Mouse (Mus musculus): ENCODE measurements around the gene Ifnk. TPM values are rescaled to one million over a fixed set of nuclear protein-coding genes. Genes with fewer than 3 reads are reported as not detected.
A peak's percentile ranks its signal among the peaks of the same experiment; 100 is the strongest.

Ifnk gene
- polyA plus RNA-seq, 1 experiment = not detected

DNA sequence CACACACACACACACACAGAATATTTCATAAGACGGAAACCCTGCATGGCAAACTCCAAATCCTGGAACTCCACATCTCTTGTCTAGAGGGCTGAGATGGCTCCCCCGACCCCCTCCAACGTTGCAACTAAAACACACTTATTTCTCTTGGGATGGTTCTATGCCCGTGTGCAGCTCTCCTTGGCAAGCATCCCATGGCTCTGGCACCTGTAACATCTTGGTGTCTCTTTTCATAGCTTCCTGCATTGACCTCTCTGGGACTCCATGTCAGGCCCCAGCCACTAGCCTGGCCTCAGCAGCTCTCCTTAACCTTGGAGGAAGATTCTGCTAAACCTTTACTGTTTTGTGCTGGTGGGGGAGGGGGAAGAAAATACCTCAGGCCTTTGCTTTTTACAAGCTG, 16.1 kb upstream of the Ifnk start:
- no peaks in the 10 kb centered on the region for H3K36me3 ChIP-seq (replicated peaks; ENCODE audit: low read length)
- no peak overlapping the region for H3K4me3 ChIP-seq (replicated peaks)
- peaks cover 13% of the 10 kb centered on the region for H3K4me1 ChIP-seq
- H3K27me3 ChIP-seq (replicated peaks) = no peaks in the 10 kb centered on the region
- TF ChIP-seq GATA1 (IDR thresholded peaks at IDR 0.05; ENCODE audit: borderline replicate concordance, low read length) (no peak), FLI1 (IDR thresholded peaks at IDR 0.05; ENCODE audit: low read length) (no peak)
- peaks cover 10% of the 10 kb centered on the region; the same call in 1 of the 2 replicates for H3K9me3 ChIP-seq

DNA sequence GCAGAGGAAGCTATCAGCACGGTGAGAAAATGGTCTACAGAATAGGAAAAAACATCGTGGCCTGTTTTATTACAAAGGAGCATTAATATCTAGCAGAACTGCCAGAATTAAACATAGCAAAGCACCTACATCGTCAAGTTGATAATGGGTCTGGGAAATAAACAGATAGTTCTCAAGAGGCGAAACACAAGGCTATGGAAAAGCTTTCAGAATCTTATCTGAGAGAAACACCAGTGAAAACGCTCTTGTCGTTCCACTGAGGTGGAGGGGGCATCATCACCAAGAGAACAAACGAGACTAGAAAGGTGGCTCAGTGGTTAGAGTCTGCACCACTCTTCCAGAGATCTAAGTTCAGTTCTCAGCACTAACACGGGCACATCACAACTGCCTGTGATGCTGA, 14.9 kb upstream of the Ifnk start:
- TF ChIP-seq GATA1 (IDR thresholded peaks at IDR 0.05; ENCODE audit: borderline replicate concordance, low read length) = no peak
- Histone ChIP-seq H3K9me3 (peaks cover 9% of the 10 kb centered on the region; the same call in 1 of the 2 replicates), H3K4me3 (replicated peaks) (no peak overlapping the region), H3K36me3 (replicated peaks; ENCODE audit: low read length) (no peaks in the 10 kb centered on the region), H3K4me1 (peaks cover 13% of the 10 kb centered on the region), H3K27me3 (replicated peaks) (no peaks in the 10 kb centered on the region)

DNA sequence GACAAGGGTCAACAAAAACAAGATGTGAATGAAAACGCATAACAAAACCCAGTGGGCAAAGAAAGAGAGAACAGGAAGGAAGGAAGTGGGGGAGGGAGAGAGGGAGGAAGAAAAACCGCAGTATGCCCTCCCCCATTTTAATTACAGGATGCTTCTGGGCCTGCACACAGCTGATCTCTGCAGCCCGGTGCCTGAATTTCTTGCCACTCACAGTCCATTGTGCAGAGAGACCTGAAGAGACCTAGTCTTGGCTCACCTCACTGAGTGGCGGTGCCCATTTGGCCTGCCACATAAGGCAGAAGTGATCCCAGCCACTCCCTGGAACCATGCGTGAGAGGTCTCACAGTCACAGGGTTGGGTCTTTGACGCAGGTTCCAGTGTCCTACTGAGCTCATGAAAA, 13.8 kb upstream of the Ifnk start:
- H3K36me3 ChIP-seq (replicated peaks; ENCODE audit: low read length) = no peaks in the 10 kb centered on the region
- peak overlapping the region; percentile 18 for H3K4me3 ChIP-seq (replicated peaks)
- peaks cover 6% of the 10 kb centered on the region; the same call in 1 of the 2 replicates for H3K9me3 ChIP-seq
- TF ChIP-seq FLI1 (IDR thresholded peaks at IDR 0.05; ENCODE audit: low read length) (no peak), GATA1 (IDR thresholded peaks at IDR 0.05; ENCODE audit: borderline replicate concordance, low read length) (no peak)
- H3K4me1 ChIP-seq = peaks cover 13% of the 10 kb centered on the region
- H3K27me3 ChIP-seq (replicated peaks) = no peaks in the 10 kb centered on the region

DNA sequence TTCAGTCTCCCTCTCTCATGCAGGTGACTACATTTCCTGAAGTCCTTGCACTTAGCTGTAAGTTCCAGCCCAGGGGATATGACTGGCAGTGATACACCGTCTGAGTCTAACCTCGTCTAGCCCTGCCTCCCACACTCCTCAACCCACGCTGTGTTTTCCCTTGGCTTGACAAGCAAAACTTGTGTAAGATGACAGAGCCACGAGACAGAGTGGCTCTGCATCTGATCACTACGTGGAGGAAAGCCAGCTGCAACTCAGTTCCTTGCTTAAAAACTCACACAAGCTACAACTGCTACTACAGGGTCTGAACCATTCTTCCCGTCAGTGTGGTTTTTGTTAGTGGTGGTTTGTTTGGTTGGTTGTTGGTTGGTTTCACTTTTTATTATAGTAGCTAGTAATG, 11.5 kb upstream of the Ifnk start:
- Histone ChIP-seq H3K4me3 (replicated peaks) (peak overlapping the region; percentile 85), H3K4me1 (peaks cover 13% of the 10 kb centered on the region), H3K27me3 (replicated peaks) (no peaks in the 10 kb centered on the region), H3K9me3 (no peaks in the 10 kb centered on the region), H3K36me3 (replicated peaks; ENCODE audit: low read length) (no peaks in the 10 kb centered on the region)
- no peak for TF ChIP-seq GATA1 (IDR thresholded peaks at IDR 0.05; ENCODE audit: borderline replicate concordance, low read length)
- no peak for TF ChIP-seq FLI1 (IDR thresholded peaks at IDR 0.05; ENCODE audit: low read length)

DNA sequence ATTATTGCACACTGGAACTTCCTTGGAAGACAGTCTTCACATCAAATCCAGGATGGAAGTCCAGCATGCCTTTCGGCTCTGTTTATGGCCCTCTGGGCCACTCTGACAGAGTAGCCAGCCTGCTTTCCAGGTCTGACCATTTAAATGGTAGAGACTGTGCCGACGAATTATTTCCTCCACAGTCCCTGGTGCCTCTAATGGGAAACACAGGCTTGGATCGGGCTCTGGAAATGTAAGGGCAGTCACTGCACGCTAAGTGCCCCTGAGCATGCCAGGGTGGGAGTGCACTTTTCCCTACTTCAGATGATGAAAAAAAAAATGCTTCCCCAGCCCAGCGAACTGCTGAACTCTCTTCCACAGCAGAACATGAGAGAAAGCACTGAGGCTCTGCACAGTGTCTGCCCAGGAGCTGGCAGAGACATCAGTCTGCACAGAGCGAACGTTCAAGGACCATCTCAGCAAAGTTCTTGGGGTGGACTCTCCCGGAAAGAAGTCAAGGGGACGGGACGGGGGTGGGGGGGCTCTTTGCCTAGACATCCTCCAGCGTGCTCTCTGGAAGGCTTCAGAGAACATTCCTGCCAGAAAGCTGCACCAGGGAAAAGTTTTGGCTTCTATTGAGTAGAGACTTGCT, 8.3 kb upstream of the Ifnk start:
- Histone ChIP-seq H3K9me3 (no peaks in the 10 kb centered on the region), H3K4me1 (peaks cover 6% of the 10 kb centered on the region), H3K36me3 (replicated peaks; ENCODE audit: low read length) (no peaks in the 10 kb centered on the region), H3K4me3 (replicated peaks) (no peak overlapping the region), H3K27me3 (replicated peaks) (no peaks in the 10 kb centered on the region)
- TF ChIP-seq FLI1 (IDR thresholded peaks at IDR 0.05; ENCODE audit: low read length) (no peak), GATA1 (IDR thresholded peaks at IDR 0.05; ENCODE audit: borderline replicate concordance, low read length) (no peak)

DNA sequence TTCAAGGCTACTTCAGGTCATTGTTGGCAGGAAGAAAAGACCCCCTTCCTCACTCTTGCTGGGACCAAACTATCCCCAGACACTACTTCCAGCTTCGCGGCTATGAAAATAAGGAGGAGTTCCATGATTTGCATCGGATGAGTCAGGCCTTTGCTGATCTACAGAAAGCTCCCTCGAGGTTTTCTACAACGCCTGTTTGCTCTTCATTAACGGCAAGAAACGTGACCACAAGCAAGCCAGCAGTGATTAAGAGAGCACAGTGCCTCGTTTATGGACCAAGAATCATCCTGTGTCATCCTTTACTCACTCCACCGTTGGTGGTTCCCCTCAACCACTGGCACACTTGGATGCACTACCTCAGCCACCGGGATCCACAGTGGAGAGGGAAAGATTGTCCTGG, 6.1 kb upstream of the Ifnk start:
- Histone ChIP-seq H3K27me3 (replicated peaks) (no peaks in the 10 kb centered on the region), H3K36me3 (replicated peaks; ENCODE audit: low read length) (no peaks in the 10 kb centered on the region), H3K9me3 (no peaks in the 10 kb centered on the region), H3K4me3 (replicated peaks) (no peak overlapping the region), H3K4me1 (no peaks in the 10 kb centered on the region)
- TF ChIP-seq GATA1 (IDR thresholded peaks at IDR 0.05; ENCODE audit: borderline replicate concordance, low read length) = no peak
- TF ChIP-seq FLI1 (IDR thresholded peaks at IDR 0.05; ENCODE audit: low read length) = no peak

DNA sequence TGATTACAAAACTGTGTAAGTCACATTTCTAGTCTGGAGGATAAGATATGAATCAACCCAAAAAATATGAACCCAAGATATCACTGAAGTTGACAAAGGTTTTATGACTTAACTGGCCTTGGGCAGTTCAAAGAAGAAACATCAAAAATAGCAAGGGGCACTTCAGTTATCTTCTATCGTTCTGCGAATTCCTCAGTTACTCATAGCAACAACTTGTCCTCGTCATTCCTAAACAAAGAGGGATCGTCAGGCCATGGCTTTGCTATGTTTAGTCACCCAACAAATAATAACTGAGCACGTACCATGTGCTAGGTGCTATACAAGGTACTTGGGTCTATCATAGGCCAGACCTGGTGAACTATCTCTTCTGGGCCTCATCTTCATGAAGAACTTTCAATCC, 5.3 kb upstream of the Ifnk start:
- Histone ChIP-seq H3K27me3 (replicated peaks) (no peaks in the 10 kb centered on the region), H3K36me3 (replicated peaks; ENCODE audit: low read length) (no peaks in the 10 kb centered on the region), H3K9me3 (no peaks in the 10 kb centered on the region), H3K4me3 (replicated peaks) (no peak overlapping the region), H3K4me1 (no peaks in the 10 kb centered on the region)
- TF ChIP-seq GATA1 (IDR thresholded peaks at IDR 0.05; ENCODE audit: borderline replicate concordance, low read length) = no peak
- no peak for TF ChIP-seq FLI1 (IDR thresholded peaks at IDR 0.05; ENCODE audit: low read length)

DNA sequence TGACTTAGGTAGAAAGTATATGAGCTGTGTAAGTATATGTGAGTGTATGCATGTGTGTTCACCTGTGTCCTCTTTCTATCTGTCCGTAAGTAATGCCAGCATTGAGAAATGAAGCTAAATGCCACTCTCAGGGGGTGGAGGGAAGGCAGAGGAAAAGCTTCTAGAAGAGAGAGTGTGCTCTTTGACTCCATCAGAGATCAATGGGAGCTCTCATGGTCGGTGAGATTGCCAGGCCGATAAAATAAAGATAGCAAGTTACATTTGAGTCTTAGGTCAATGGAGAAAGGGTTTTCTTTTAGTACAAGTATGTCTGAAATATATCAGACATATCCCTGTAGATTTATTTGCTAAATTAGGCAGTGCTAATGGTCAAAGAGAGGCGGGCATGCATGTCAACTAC, 3.5 kb upstream of the Ifnk start:
- Histone ChIP-seq H3K27me3 (replicated peaks) (no peaks in the 10 kb centered on the region), H3K4me1 (no peaks in the 10 kb centered on the region), H3K4me3 (replicated peaks) (no peak overlapping the region), H3K36me3 (replicated peaks; ENCODE audit: low read length) (no peaks in the 10 kb centered on the region), H3K9me3 (no peaks in the 10 kb centered on the region)
- no peak for TF ChIP-seq GATA1 (IDR thresholded peaks at IDR 0.05; ENCODE audit: borderline replicate concordance, low read length)

DNA sequence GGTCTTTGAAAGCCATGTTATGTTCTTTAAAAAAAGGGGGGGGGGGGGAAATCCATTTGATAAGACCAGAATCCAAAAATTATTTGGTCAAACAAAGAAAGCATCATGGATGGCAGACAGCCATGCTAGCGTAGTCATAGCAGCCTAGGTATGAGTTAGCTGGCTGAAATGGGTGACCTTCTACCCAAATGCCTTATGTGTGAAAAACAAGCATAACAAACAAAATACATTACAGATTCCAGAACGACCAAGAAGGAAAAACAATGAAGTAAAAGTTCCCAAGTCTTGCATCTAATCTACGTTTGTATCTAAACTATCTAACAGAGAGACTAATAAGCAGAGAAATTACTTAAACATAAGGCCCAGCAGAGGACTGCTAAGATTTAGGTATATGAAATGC, 1.1 kb upstream of the Ifnk start:
- Histone ChIP-seq H3K4me1 (peaks cover 3% of the 10 kb centered on the region), H3K4me3 (replicated peaks) (no peak overlapping the region), H3K36me3 (replicated peaks; ENCODE audit: low read length) (no peaks in the 10 kb centered on the region), H3K9me3 (no peaks in the 10 kb centered on the region), H3K27me3 (replicated peaks) (peaks cover 10% of the 10 kb centered on the region)
- no peak for TF ChIP-seq FLI1 (IDR thresholded peaks at IDR 0.05; ENCODE audit: low read length)
- TF ChIP-seq GATA1 (IDR thresholded peaks at IDR 0.05; ENCODE audit: borderline replicate concordance, low read length) = no peak

DNA sequence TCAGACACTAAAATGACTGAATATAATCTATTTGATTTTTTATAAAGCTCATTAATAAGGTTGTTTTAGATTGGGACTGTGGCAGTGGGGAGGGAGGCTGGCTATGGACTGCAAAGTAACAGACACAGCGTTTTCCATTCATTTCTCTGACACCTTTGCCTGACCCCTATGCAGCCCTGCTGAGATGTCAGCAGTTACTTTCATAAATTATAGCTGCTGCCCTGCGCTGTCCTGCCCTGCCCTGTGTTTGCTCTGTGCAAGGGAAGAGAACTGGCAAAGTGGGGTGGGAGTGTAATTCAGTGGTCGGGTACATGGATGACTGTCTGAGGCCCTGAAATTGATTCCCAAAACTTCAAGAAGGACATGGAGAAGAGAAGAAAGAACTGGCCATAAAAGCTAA, 2.2 kb downstream of the Ifnk start:
- Histone ChIP-seq H3K9me3 (no peaks in the 10 kb centered on the region), H3K4me3 (replicated peaks) (no peak overlapping the region), H3K4me1 (peaks cover 26% of the 10 kb centered on the region), H3K36me3 (replicated peaks; ENCODE audit: low read length) (no peaks in the 10 kb centered on the region), H3K27me3 (replicated peaks) (peaks cover 23% of the 10 kb centered on the region)
- TF ChIP-seq FLI1 (IDR thresholded peaks at IDR 0.05; ENCODE audit: low read length) (no peak), GATA1 (IDR thresholded peaks at IDR 0.05; ENCODE audit: borderline replicate concordance, low read length) (no peak)
